Mouse (Mus musculus) hindbrain, postnatal 0 days (tissue): ENCODE measurements around the gene Esrp2. TPM values are rescaled to one million over a fixed set of nuclear protein-coding genes. Genes with fewer than 3 reads are reported as not detected.

Source experiments
- ATAC-seq: fragments of 200-750 bp; cut with Nextera tagmentation; 2 replicates; pipeline ENCODE4 v1.8.0; 2017; ENCODE audit warnings: mild to moderate bottlenecking, moderate TSS enrichment, moderate library complexity
- DNase-seq: peaks from one replicate; pipeline ENCODE4 v3.0.0-alpha.2; 2015; ENCODE audit warnings: low spot score
- H3K27ac ChIP-seq: fragments of 300-500 bp; sonication (generic); 2 replicates; pipeline ENCODE4 v1.5.1; 2014; ENCODE audit warnings: mild to moderate bottlenecking
- H3K27me3 ChIP-seq: fragments of 300-500 bp; sonication (generic); 2 replicates; pipeline ENCODE4 v1.6.1; 2014; ENCODE audit warnings: low read length, mixed read lengths; ENCODE audit not compliant: insufficient read depth
- H3K36me3 ChIP-seq: fragments of 300-500 bp; sonication (generic); 2 replicates; pipeline ENCODE4 v1.6.1; 2014; ENCODE audit warnings: low read length, mixed read lengths; ENCODE audit not compliant: insufficient read depth
- H3K4me1 ChIP-seq: fragments of 300-500 bp; sonication (generic); 2 replicates; pipeline ENCODE4 v1.6.1; 2014; ENCODE audit warnings: antibody characterized with exemption, low read length, mixed read lengths; ENCODE audit not compliant: insufficient read depth
- H3K4me2 ChIP-seq: fragments of 300-500 bp; sonication (generic); 2 replicates; pipeline ENCODE4 v1.6.1; 2014; ENCODE audit warnings: low read depth, mild to moderate bottlenecking, low read length, moderate library complexity, mixed read lengths
- H3K4me3 ChIP-seq: fragments of 300-500 bp; sonication (generic); 2 replicates; pipeline ENCODE4 v1.5.1; 2014; ENCODE audit warnings: low read length
- H3K9ac ChIP-seq: fragments of 300-500 bp; sonication (generic); replicated peaks from 2 replicates; pipeline ENCODE4 v1.6.1; 2014; ENCODE audit warnings: mild to moderate bottlenecking, low read length, moderate library complexity, mixed read lengths
- H3K9me3 ChIP-seq: fragments of 300-500 bp; sonication (generic); 2 replicates; pipeline ENCODE4 v1.6.1; 2016; ENCODE audit warnings: low read length, mixed read lengths
- CTCF ChIP-seq: IDR thresholded peaks from 2 replicates; pipeline ENCODE4 v1.5.1; 2016; ENCODE audit warnings: antibody characterized with exemption, control low read depth, low read depth
- WGBS: fragments of 180-500 bp; shearing (Covaris S2); extraction: QIAGEN DNeasy Blood & Tissue Kit; methylation state at CpG from one replicate; pipeline ENCODE4 v1.1.7; 2014; 5-methylcytosine and 5-hydroxymethylcytosine counted together
- polyA plus RNA-seq: library from polyadenylated mRNA; unstranded; fragments of >200 nt; fragmentation: Nextera tagmentation; extraction: Ambion mirVana; gene quantifications from 2 replicates; pipeline ENCODE4 v1.2.1, GENCODE M21; 2015
- total RNA-seq: library from RNA; depleted of rRNA; stranded (reverse); fragments of >200 nt; gene quantifications from 2 replicates; pipeline ENCODE4 v1.2.3, GENCODE M21; 2014

The Esrp2 gene
- total and polyA plus RNA-seq, 2 experiments from 2014 or later, result 0.10 TPM

DNA sequence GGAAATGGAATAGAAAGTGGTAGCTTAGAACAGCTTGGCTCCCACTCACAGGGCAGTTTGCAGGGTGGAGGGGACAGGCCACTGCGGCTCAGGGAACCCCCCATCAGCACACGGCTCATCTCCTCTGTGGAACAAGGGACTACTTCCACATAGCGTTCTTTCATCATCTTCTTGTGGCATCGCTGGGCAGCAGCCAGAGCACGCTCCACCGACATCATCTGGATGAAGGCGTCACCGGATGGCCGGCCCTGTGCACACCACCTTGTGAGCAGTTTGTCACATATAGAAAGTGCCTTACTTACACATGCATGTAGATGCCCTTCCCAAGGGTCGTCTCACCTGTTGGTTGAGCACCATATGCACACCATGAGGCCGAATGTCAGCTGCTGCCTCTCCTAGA, 4.4 kb downstream of the Esrp2 start:
- ATAC-seq (no peak), DNase-seq (no peak)
- Histone ChIP-seq H3K9me3 (no peaks in the 10 kb centered on the region), H3K27me3 (peaks cover 30% of the 10 kb centered on the region), H3K4me1 (peaks cover 14% of the 10 kb centered on the region), H3K27ac (no peak overlapping the region), H3K4me2 (no peak overlapping the region), H3K36me3 (peaks cover 18% of the 10 kb centered on the region; the same call in 1 of the 2 replicates), H3K4me3 (no peak overlapping the region), H3K9ac (no peak overlapping the region)
- WGBS, result 92% methylated on average over 11 of the region's 11 CpGs
- TF ChIP-seq CTCF, result no peak

- no peak overlapping the region for H3K4me2 ChIP-seq
- H3K36me3 ChIP-seq, result peaks cover 20% of the 10 kb centered on the region; the same call in 1 of the 2 replicates
- 90% methylated on average over 7 of the region's 7 CpGs for WGBS
- peaks cover 23% of the 10 kb centered on the region for H3K27me3 ChIP-seq
- H3K9me3 ChIP-seq, result no peaks in the 10 kb centered on the region
- H3K9ac ChIP-seq, result no peak overlapping the region
- peaks cover 7% of the 10 kb centered on the region for H3K4me1 ChIP-seq
- no peak for TF ChIP-seq CTCF
- H3K27ac ChIP-seq, result no peak overlapping the region
- DNase-seq (no peak), ATAC-seq (no peak)
- H3K4me3 ChIP-seq, result no peak overlapping the region
Measured at GRCm38 (mm10) chr8:106131488-106132222, 5.1 kb downstream of the Esrp2 start.

- TF ChIP-seq CTCF, result no peak
- no peak overlapping the region for H3K9ac ChIP-seq
- 91% methylated on average over 4 of the region's 4 CpGs for WGBS
- ATAC-seq (no peak), DNase-seq (no peak)
- no peak overlapping the region for H3K4me3 ChIP-seq
- no peak overlapping the region for H3K4me2 ChIP-seq
- H3K9me3 ChIP-seq, result no peaks in the 10 kb centered on the region
- peaks cover 18% of the 10 kb centered on the region for H3K27me3 ChIP-seq
- peaks cover 3% of the 10 kb centered on the region; the same call in 1 of the 2 replicates for H3K4me1 ChIP-seq
- peaks cover 20% of the 10 kb centered on the region; the same call in 1 of the 2 replicates for H3K36me3 ChIP-seq
- H3K27ac ChIP-seq, result no peak overlapping the region
Measured at GRCm38 (mm10) chr8:106131021-106131420, 5.8 kb downstream of the Esrp2 start.

- Histone ChIP-seq H3K4me2 (no peak overlapping the region), H3K4me3 (no peak overlapping the region), H3K27ac (no peak overlapping the region), H3K27me3 (peaks cover 18% of the 10 kb centered on the region), H3K9ac (no peak overlapping the region), H3K9me3 (no peaks in the 10 kb centered on the region), H3K36me3 (peaks cover 20% of the 10 kb centered on the region; the same call in 1 of the 2 replicates), H3K4me1 (no peaks in the 10 kb centered on the region)
- TF ChIP-seq CTCF, result no peak
- WGBS, result 88% methylated on average over 2 of the region's 2 CpGs
- DNase-seq, result no peak
- ATAC-seq, result no peak
Measured at GRCm38 (mm10) chr8:106130505-106130904, 6.3 kb downstream of the Esrp2 start.

DNA sequence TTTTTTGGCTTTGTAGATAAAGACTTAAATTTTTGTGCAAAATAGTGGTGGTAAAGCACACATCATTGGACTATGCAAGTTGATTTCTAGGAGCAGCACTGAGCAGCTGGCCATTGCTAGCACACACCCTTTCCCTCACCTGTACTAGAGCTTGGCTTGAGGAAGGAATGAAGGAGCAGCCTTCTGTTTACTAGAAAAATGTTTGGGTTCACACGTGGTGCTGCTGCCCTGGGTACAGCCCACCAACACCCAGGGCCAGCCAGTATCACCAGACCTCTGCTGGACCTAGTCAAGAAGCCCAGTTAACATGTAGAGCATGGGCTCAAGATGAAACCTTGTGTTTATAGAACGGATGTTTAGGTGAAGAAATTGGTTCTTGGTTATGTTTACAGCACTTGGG, 6.8 kb downstream of the Esrp2 start:
- Histone ChIP-seq H3K27ac (no peak overlapping the region), H3K9ac (no peak overlapping the region), H3K36me3 (peaks cover 20% of the 10 kb centered on the region; the same call in 1 of the 2 replicates), H3K4me1 (no peaks in the 10 kb centered on the region), H3K9me3 (no peaks in the 10 kb centered on the region), H3K27me3 (peaks cover 13% of the 10 kb centered on the region), H3K4me2 (no peak overlapping the region), H3K4me3 (no peak overlapping the region)
- 90% methylated on average over 2 of the region's 2 CpGs for WGBS
- TF ChIP-seq CTCF, result no peak
- no peak for ATAC-seq
- DNase-seq, result no peak

- TF ChIP-seq CTCF, result no peak
Measured at GRCm38 (mm10) chr8:106129232-106129930, 7.4 kb downstream of the Esrp2 start.

More at GRCm38 (mm10) chr8:106129232-106129930, 7.4 kb downstream of the Esrp2 start:
- Histone ChIP-seq H3K4me1 (no peaks in the 10 kb centered on the region), H3K9me3 (no peaks in the 10 kb centered on the region), H3K4me2 (no peak overlapping the region), H3K27me3 (peaks cover 8% of the 10 kb centered on the region; the same call in 1 of the 2 replicates), H3K36me3 (peaks cover 20% of the 10 kb centered on the region; the same call in 1 of the 2 replicates), H3K4me3 (no peak overlapping the region), H3K9ac (no peak overlapping the region), H3K27ac (no peak overlapping the region)
- ATAC-seq, result no peak
- DNase-seq, result no peak
